Mouse (Mus musculus) forebrain, postnatal 0 days (tissue): ENCODE results near the gene Vsig10. TPM values are rescaled to one million over a fixed set of nuclear protein-coding genes. Genes with fewer than 3 reads are reported as not detected.

Experiments used
- ATAC-seq: fragments of 200-750 bp; cut with Nextera tagmentation; 2 replicates; pipeline ENCODE4 v1.8.0; 2017; ENCODE audit warnings: mild to moderate bottlenecking, moderate library complexity
- DNase-seq: peaks from one replicate; pipeline ENCODE4 v3.0.0-alpha.2; 2015
- H3K27ac ChIP-seq: fragments of 300-500 bp; sonication (generic); 2 replicates; pipeline ENCODE4 v1.5.1; 2014; ENCODE audit warnings: low read depth, mild to moderate bottlenecking, antibody characterized with exemption, low read length, moderate library complexity, mixed read lengths
- H3K27me3 ChIP-seq: fragments of 300-500 bp; sonication (generic); 2 replicates; pipeline ENCODE4 v1.6.1; 2014; ENCODE audit warnings: mild to moderate bottlenecking, low read length, mixed read lengths; ENCODE audit not compliant: insufficient read depth
- H3K36me3 ChIP-seq: fragments of 300-500 bp; sonication (generic); 2 replicates; pipeline ENCODE4 v1.6.1; 2014; ENCODE audit warnings: mild to moderate bottlenecking, moderate library complexity; ENCODE audit not compliant: insufficient read depth
- H3K4me1 ChIP-seq: fragments of 300-500 bp; sonication (generic); 2 replicates; pipeline ENCODE4 v1.6.1; 2014; ENCODE audit warnings: antibody characterized with exemption; ENCODE audit not compliant: insufficient read depth
- H3K4me2 ChIP-seq: fragments of 300-500 bp; sonication (generic); 2 replicates; pipeline ENCODE4 v1.6.1; 2014; ENCODE audit warnings: low read depth, mild to moderate bottlenecking, moderate library complexity
- H3K4me3 ChIP-seq: fragments of 300-500 bp; sonication (generic); 2 replicates; pipeline ENCODE4 v1.5.1; 2014; ENCODE audit warnings: low read depth, low read length, mixed read lengths
- H3K9ac ChIP-seq: fragments of 300-500 bp; sonication (generic); 2 replicates; pipeline ENCODE4 v1.6.1; 2014; ENCODE audit warnings: mild to moderate bottlenecking
- H3K9me3 ChIP-seq: fragments of 300-500 bp; sonication (generic); 2 replicates; pipeline ENCODE4 v1.6.1; 2016; ENCODE audit warnings: low read length
- CTCF ChIP-seq: sonication (generic); IDR thresholded peaks from 2 replicates; pipeline ENCODE4 v1.5.1; 2016; ENCODE audit warnings: antibody characterized with exemption, control low read depth, low read depth
- WGBS: fragments of 180-500 bp; shearing (Covaris S2); extraction: QIAGEN DNeasy Blood & Tissue Kit; methylation state at CpG from one replicate; pipeline ENCODE4 v1.1.7; 2014; 5-methylcytosine and 5-hydroxymethylcytosine counted together
- polyA plus RNA-seq: library from polyadenylated mRNA; unstranded; fragments of >200 nt; fragmentation: Nextera tagmentation; extraction: Ambion mirVana; gene quantifications from 2 replicates; pipeline ENCODE4 v1.2.1, GENCODE M21; 2015
- total RNA-seq: library from RNA; depleted of rRNA; stranded (reverse); fragments of >200 nt; gene quantifications from 2 replicates; pipeline ENCODE4 v1.2.3, GENCODE M21; 2014

Vsig10 gene
- total and polyA plus RNA-seq, 2 experiments from 2014 or later = 1.0 to 1.4 TPM

DNA sequence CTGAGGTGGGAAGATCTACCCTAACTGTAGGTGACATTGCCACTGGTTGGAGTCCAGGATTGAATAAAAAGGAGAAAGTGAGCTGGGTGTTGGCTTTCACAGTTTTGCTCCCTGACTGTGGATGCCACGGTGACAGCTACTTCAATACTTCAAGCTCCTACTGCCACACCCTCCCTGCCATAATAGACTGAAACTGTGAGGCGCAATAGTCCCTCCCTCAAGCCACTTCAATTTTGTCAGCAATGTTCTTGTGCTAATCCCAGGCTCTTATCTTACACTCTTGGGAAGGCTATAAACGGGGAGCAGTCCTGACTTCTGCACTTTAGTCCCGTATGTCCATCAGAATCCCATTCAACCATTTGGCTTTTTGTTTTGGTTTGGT, 39.2 kb upstream of the Vsig10 start:
- ATAC-seq (no peak), DNase-seq (no peak)
- Histone ChIP-seq H3K36me3 (peaks cover 31% of the 10 kb centered on the region), H3K4me3 (no peak overlapping the region), H3K9me3 (no peaks in the 10 kb centered on the region), H3K27ac (no peak overlapping the region), H3K4me1 (0 out of 2 replicates have a peak, but pooled peaks cover 7% of the 10 kb centered on the region), H3K4me2 (no peak overlapping the region), H3K9ac (no peak overlapping the region), H3K27me3 (no peaks in the 10 kb centered on the region)
- WGBS = 72% methylated on average over 4 of the region's 4 CpGs
- TF ChIP-seq CTCF = no peak

DNA sequence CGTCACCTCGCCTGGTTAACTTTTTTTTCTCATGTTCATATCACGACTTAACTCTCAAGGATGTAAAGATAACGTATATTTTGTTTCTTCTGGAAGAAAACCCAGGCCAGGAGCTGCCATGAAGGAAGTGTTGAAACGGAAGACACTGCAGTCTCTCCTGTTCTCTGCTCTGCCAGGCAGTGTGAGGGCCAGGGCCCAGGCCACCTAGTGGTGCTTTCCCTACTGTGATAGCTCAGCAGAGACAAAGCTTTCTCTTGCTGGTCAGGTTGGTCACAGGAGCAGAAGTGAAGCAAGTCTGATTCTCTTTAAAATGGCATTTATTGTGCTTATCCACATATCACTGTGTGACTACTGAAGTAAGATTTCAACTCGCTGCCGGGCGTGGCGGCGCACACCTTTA, 37.3 kb upstream of the Vsig10 start:
- TF ChIP-seq CTCF = peak; percentile 43
- no peak for ATAC-seq
- Histone ChIP-seq H3K4me1 (peaks cover 18% of the 10 kb centered on the region; the same call in 1 of the 2 replicates), H3K4me3 (no peak overlapping the region), H3K27ac (no peak overlapping the region), H3K9ac (no peak overlapping the region), H3K36me3 (peaks cover 29% of the 10 kb centered on the region), H3K4me2 (no peak overlapping the region), H3K9me3 (no peaks in the 10 kb centered on the region), H3K27me3 (no peaks in the 10 kb centered on the region)
- no peak for DNase-seq
- WGBS = 95% methylated on average over 10 of the region's 10 CpGs

- peaks cover 19% of the 10 kb centered on the region; the same call in 1 of the 2 replicates for H3K4me1 ChIP-seq
- 91% methylated on average over 8 of the region's 8 CpGs for WGBS
- no peaks in the 10 kb centered on the region for H3K9me3 ChIP-seq
- H3K27me3 ChIP-seq = no peaks in the 10 kb centered on the region
- H3K9ac ChIP-seq = no peak overlapping the region
- H3K4me2 ChIP-seq = no peak overlapping the region
- ATAC-seq (no peak), DNase-seq (no peak)
- TF ChIP-seq CTCF = 0 out of 2 replicates have a peak, but pooled peaks have one; percentile 17
- H3K4me3 ChIP-seq = no peak overlapping the region
- H3K36me3 ChIP-seq = peaks cover 29% of the 10 kb centered on the region
- H3K27ac ChIP-seq = no peak overlapping the region
Measured at GRCm38 (mm10) chr5:117282360-117282759, 36.5 kb upstream of the Vsig10 start.

- DNase-seq (peak; percentile 39), ATAC-seq (peak; percentile 19)
- Histone ChIP-seq H3K9ac (no peak overlapping the region), H3K4me2 (no peak overlapping the region), H3K36me3 (peaks cover 29% of the 10 kb centered on the region), H3K27me3 (no peaks in the 10 kb centered on the region), H3K4me3 (no peak overlapping the region), H3K27ac (no peak overlapping the region), H3K9me3 (no peaks in the 10 kb centered on the region), H3K4me1 (peaks cover 19% of the 10 kb centered on the region; the same call in 1 of the 2 replicates)
- TF ChIP-seq CTCF = no peak
- 32% methylated on average over 9 of the region's 9 CpGs for WGBS
Measured at GRCm38 (mm10) chr5:117284029-117284428, 34.9 kb upstream of the Vsig10 start.

DNA sequence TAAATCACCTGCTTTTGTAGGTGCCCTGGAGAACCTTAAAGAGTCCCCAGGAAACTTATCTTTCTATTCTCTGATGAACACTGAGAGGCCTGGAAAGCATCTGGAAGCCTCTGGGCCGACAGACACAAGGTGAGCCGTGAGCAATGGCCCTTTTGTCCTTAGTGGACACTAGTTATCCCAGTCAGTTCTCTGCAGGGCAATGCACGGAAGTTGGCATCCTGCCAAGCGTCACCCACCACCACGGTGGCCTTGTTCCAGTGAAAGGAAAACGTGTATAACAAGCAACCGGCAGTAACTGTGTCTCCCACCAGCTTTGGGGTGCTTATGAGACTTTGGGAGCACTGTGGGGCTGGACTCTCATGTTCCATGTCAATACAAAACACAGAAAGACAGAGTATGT, 34.2 kb upstream of the Vsig10 start:
- Histone ChIP-seq H3K36me3 (peaks cover 29% of the 10 kb centered on the region), H3K9ac (no peak overlapping the region), H3K27me3 (no peaks in the 10 kb centered on the region), H3K4me2 (no peak overlapping the region), H3K9me3 (no peaks in the 10 kb centered on the region), H3K4me1 (peaks cover 19% of the 10 kb centered on the region; the same call in 1 of the 2 replicates), H3K4me3 (no peak overlapping the region), H3K27ac (no peak overlapping the region)
- DNase-seq (no peak), ATAC-seq (no peak)
- TF ChIP-seq CTCF = no peak
- WGBS = 30% methylated on average over 7 of the region's 7 CpGs

GRCm38 (mm10) chr5:117285266-117285665, 33.6 kb upstream of the Vsig10 start:
- ATAC-seq (no peak), DNase-seq (no peak)
- Histone ChIP-seq H3K9me3 (no peaks in the 10 kb centered on the region), H3K36me3 (peaks cover 29% of the 10 kb centered on the region), H3K27me3 (no peaks in the 10 kb centered on the region), H3K9ac (no peak overlapping the region), H3K27ac (no peak overlapping the region), H3K4me3 (no peak overlapping the region), H3K4me1 (peaks cover 19% of the 10 kb centered on the region; the same call in 1 of the 2 replicates), H3K4me2 (no peak overlapping the region)
- 69% methylated on average over 4 of the region's 4 CpGs for WGBS
- TF ChIP-seq CTCF = no peak

DNA sequence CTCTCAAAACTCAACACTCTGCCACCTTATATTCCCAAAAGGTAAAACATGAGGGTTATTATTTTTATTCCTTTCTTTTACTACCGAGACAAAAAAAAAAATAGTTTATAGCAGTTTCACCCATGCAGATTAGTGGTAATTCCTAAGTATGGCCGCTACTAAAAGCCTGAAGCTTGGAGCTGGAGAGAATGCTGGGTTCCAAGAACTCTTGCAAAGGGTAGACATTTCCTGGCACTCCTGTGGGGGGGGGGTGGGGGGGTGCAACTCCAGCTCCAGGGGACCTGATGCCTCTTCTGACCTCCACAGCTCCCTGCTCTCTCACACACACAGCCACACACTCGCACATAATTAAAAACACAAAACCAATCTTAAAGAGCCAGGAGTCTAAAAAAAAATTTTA, 32.6 kb upstream of the Vsig10 start:
- WGBS = 43% methylated on average over 3 of the region's 3 CpGs
- no peak for ATAC-seq
- no peak for TF ChIP-seq CTCF

More for the DNA sequence above, 32.6 kb upstream of the Vsig10 start:
- H3K27ac ChIP-seq = no peak overlapping the region
- peak overlapping the region; percentile 80; the same call in 1 of the 2 replicates for H3K9ac ChIP-seq
- H3K4me2 ChIP-seq = peak overlapping the region; percentile 78
- H3K27me3 ChIP-seq = no peaks in the 10 kb centered on the region
- H3K36me3 ChIP-seq = peaks cover 23% of the 10 kb centered on the region
- peaks cover 19% of the 10 kb centered on the region; the same call in 1 of the 2 replicates for H3K4me1 ChIP-seq
- no peaks in the 10 kb centered on the region for H3K9me3 ChIP-seq
- peak overlapping the region; percentile 67 for H3K4me3 ChIP-seq
- no peak for DNase-seq
